Mouse (Mus musculus) hindbrain, embryonic 10.5 days (tissue): Measurements from ENCODE around the gene Ap1s1. TPM values are rescaled to one million over a fixed set of nuclear protein-coding genes. Genes with fewer than 3 reads are reported as not detected.

Source experiments
- DNase-seq: peaks from one replicate; pipeline ENCODE4 v3.0.0-alpha.2; 2017; ENCODE audit warnings: low spot score
- H3K27ac ChIP-seq: fragments of 300-500 bp; sonication (generic); 2 replicates; pipeline ENCODE4 v1.5.1; 2016; ENCODE audit warnings: mild to moderate bottlenecking, moderate library complexity
- H3K27me3 ChIP-seq: fragments of 300-500 bp; sonication (generic); 2 replicates; pipeline ENCODE4 v1.6.1; 2016; ENCODE audit warnings: mild to moderate bottlenecking; ENCODE audit not compliant: poor library complexity, insufficient read depth, severe bottlenecking
- H3K36me3 ChIP-seq: fragments of 300-500 bp; sonication (generic); 2 replicates; pipeline ENCODE4 v1.6.1; 2016; ENCODE audit warnings: mild to moderate bottlenecking, moderate library complexity
- H3K4me1 ChIP-seq: fragments of 300-500 bp; sonication (generic); replicated peaks from 2 replicates; pipeline ENCODE4 v1.6.1; 2016; ENCODE audit warnings: mild to moderate bottlenecking
- H3K4me3 ChIP-seq: fragments of 300-500 bp; sonication (generic); 2 replicates; pipeline ENCODE4 v1.5.1; 2016; ENCODE audit warnings: mild to moderate bottlenecking, moderate library complexity
- H3K9me3 ChIP-seq: fragments of 300-500 bp; sonication (generic); 2 replicates; pipeline ENCODE4 v1.6.1; 2016; ENCODE audit warnings: mild to moderate bottlenecking, moderate library complexity
- WGBS: fragments of 180-500 bp; shearing (Covaris S2); methylation state at CpG from one replicate; pipeline ENCODE4 v1.1.7; 2016; 5-methylcytosine and 5-hydroxymethylcytosine counted together
- polyA plus RNA-seq: library from polyadenylated mRNA; unstranded; fragments of >200 nt; fragmentation: Nextera tagmentation; extraction: Ambion mirVana; gene quantifications from 2 replicates; pipeline ENCODE4 v1.2.1, GENCODE M21; 2016

The Ap1s1 gene
- polyA plus RNA-seq = 200 and 232 TPM in 2 replicates

- no peaks in the 10 kb centered on the region for H3K9me3 ChIP-seq
- H3K36me3 ChIP-seq = peaks cover 21% of the 10 kb centered on the region
- no peaks in the 10 kb centered on the region for H3K27me3 ChIP-seq
- peak within 1 kb of the TSS; percentile 83 for H3K4me3 ChIP-seq
- WGBS = under 1% methylated on average over 48 of the region's 48 CpGs
- peaks cover 22% of the 10 kb centered on the region for H3K4me1 ChIP-seq
- peak within 1 kb of the TSS; percentile 94 for H3K27ac ChIP-seq
- peak; percentile 100 for DNase-seq
These were observed at the start of gene Ap1s1 for GRCm38 (mm10) chr5:137045402-137046323. TSS of gene Ap1s1 (minus strand) at chr5:137046135.

GRCm38 (mm10) chr5:137095135-137095534, 49.2 kb upstream of the Ap1s1 start:
- Histone ChIP-seq H3K36me3 (no peaks in the 10 kb centered on the region), H3K4me3 (no peak overlapping the region), H3K9me3 (no peaks in the 10 kb centered on the region), H3K27ac (no peak overlapping the region), H3K27me3 (no peaks in the 10 kb centered on the region), H3K4me1 (no peaks in the 10 kb centered on the region)
- WGBS = 87% methylated on average over 10 of the region's 10 CpGs
- DNase-seq = no peak

GRCm38 (mm10) chr5:137093720-137094119, 47.8 kb upstream of the Ap1s1 start:
- H3K36me3 ChIP-seq = no peaks in the 10 kb centered on the region
- 0 out of 2 replicates have a peak, but pooled peaks cover 2% of the 10 kb centered on the region for H3K9me3 ChIP-seq
- DNase-seq = no peak
- H3K27ac ChIP-seq = no peak overlapping the region
- no peaks in the 10 kb centered on the region for H3K4me1 ChIP-seq
- no peak overlapping the region for H3K4me3 ChIP-seq
- 76% methylated on average over 9 of the region's 9 CpGs for WGBS
- H3K27me3 ChIP-seq = no peaks in the 10 kb centered on the region

DNA sequence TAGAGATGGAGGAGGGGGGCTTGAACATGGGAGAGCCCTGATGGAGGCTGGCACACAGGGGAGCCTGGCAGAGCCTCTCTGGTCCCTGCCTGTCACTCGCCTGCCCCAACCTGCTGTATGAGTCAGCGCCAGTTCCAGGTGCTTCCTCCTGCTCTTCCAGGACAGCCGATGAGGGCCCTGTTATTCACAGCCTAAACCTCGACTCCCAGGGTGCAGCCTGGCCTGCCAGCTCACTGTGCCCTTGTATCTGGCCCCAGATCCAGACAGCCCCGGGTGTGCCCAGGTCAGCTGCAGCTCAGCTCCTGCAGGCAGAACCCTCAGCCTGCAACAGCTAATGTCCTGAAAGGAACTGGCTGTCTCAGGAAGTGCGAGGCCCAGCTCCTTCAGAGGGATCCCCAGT, 45.6 kb upstream of the Ap1s1 start:
- 72% methylated on average over 6 of the region's 6 CpGs for WGBS
- Histone ChIP-seq H3K4me1 (no peaks in the 10 kb centered on the region), H3K27ac (peak overlapping the region; percentile 42; the same call in 1 of the 2 replicates), H3K9me3 (peaks cover 15% of the 10 kb centered on the region; the same call in 1 of the 2 replicates), H3K27me3 (no peaks in the 10 kb centered on the region), H3K4me3 (no peak overlapping the region), H3K36me3 (no peaks in the 10 kb centered on the region)
- DNase-seq = no peak

DNA sequence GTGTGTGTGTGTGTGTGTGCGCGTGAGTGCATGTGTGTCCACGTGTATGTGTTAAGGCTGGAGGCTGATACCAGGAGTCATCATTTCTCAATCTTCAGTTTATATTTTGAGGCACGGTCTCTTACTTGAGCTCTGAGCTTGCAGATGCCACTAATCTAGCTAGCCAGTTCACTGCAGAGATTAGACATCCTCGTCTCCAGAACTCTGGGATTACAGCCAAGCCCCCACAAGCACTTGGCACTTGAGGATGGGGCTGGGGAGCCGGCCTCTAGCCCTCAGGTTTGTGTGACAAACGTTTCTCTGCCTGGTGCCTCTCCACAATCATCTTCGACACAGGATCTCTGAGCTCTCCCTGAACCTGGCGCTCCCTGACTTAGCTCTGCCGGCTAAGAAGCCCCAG, 44.9 kb upstream of the Ap1s1 start:
- peaks cover 15% of the 10 kb centered on the region; the same call in 1 of the 2 replicates for H3K9me3 ChIP-seq
- H3K4me1 ChIP-seq = no peaks in the 10 kb centered on the region
- WGBS = 83% methylated on average over 10 of the region's 10 CpGs
- no peak for DNase-seq
- H3K27ac ChIP-seq = no peak overlapping the region
- no peaks in the 10 kb centered on the region for H3K36me3 ChIP-seq
- H3K27me3 ChIP-seq = no peaks in the 10 kb centered on the region
- no peak overlapping the region for H3K4me3 ChIP-seq

- no peak overlapping the region for H3K27ac ChIP-seq
- H3K27me3 ChIP-seq = no peaks in the 10 kb centered on the region
- WGBS = 92% methylated on average over 8 of the region's 8 CpGs
- peaks cover 15% of the 10 kb centered on the region; the same call in 1 of the 2 replicates for H3K9me3 ChIP-seq
- no peaks in the 10 kb centered on the region for H3K36me3 ChIP-seq
- no peak for DNase-seq
- H3K4me3 ChIP-seq = no peak overlapping the region
- H3K4me1 ChIP-seq = no peaks in the 10 kb centered on the region
These were observed 41.5 kb upstream of the Ap1s1 start for GRCm38 (mm10) chr5:137087410-137087809.

DNA sequence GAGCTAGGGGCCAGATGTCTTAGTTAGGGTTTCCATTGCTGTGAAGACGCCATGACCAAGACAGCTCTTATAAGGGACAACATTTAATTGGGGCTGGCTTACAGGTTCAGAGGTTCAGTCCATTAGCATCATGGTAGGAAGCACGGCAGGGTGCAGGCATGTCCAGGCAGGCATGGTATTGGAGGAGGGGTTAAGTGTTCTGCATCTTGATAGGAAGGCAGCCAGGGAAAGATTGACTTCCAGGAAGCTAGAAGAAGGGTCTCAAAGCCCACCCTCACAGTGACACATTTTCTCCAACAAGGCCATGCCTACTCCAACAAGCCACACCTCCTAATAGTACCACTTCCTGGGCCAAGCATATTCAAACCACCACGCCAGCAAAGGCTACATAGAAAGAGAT, 39.8 kb upstream of the Ap1s1 start:
- WGBS = 85% methylated on average over 3 of the region's 3 CpGs
- Histone ChIP-seq H3K27ac (no peak overlapping the region), H3K4me3 (no peak overlapping the region), H3K27me3 (no peaks in the 10 kb centered on the region), H3K36me3 (no peaks in the 10 kb centered on the region), H3K4me1 (0 out of 2 replicates have a peak, but pooled peaks cover 2% of the 10 kb centered on the region), H3K9me3 (peaks cover 15% of the 10 kb centered on the region; the same call in 1 of the 2 replicates)
- DNase-seq = no peak

DNA sequence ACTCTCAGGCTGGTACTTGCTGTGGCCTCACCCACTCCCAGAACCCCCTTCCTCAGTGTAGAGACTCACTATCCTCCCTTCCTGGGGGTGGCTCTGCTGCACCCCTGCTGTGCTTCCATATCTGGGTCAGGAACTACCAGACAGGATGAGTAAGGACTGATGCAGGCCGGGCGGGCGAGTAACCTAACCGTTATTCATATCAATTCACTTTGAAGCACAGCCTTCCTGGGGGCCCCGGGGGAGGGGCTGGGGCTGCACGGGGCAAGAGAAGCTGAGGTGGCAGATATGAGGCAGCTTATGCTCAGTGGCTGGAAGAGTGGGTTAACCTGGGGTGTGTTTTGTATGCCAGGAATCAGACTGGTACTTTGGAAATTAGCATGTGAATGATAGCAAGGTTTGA, 39.1 kb upstream of the Ap1s1 start:
- DNase-seq = no peak
- H3K36me3 ChIP-seq = no peaks in the 10 kb centered on the region
- no peaks in the 10 kb centered on the region for H3K27me3 ChIP-seq
- no peak overlapping the region for H3K27ac ChIP-seq
- 87% methylated on average over 6 of the region's 6 CpGs for WGBS
- 0 out of 2 replicates have a peak, but pooled peaks cover 9% of the 10 kb centered on the region for H3K4me1 ChIP-seq
- peaks cover 15% of the 10 kb centered on the region; the same call in 1 of the 2 replicates for H3K9me3 ChIP-seq
- H3K4me3 ChIP-seq = no peak overlapping the region

DNA sequence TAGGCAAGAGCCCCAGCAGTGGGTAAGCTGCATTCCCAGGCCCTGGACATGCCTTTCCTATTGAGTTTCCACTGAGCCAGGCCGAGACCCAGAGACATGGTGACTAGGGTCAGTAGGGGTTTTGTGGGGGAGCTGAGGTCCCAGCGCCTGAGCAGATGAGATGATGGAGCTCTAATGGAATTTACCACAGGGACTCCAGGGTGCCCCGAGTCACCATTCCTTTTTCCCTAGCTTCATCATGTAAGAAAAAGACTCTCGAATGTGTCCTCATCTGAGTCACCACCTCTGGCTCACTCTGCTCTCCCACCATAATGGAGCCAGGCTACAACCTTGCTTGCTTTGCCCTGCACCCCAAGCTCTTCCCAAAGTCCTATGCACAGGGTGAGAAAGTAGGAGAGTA, 37.1 kb upstream of the Ap1s1 start:
- Histone ChIP-seq H3K27me3 (no peaks in the 10 kb centered on the region), H3K27ac (no peak overlapping the region), H3K9me3 (0 out of 2 replicates have a peak, but pooled peaks cover 8% of the 10 kb centered on the region), H3K4me3 (no peak overlapping the region), H3K36me3 (no peaks in the 10 kb centered on the region), H3K4me1 (0 out of 2 replicates have a peak, but pooled peaks cover 11% of the 10 kb centered on the region)
- DNase-seq = no peak
- WGBS = 86% methylated on average over 4 of the region's 4 CpGs

- 60% methylated on average over 5 of the region's 5 CpGs for whole genome bisulfite sequencing
- H3K9me3 ChIP-seq = no peaks in the 10 kb centered on the region
- no peaks in the 10 kb centered on the region for H3K27me3 ChIP-seq
These were observed 33.9 kb upstream of the Ap1s1 start for GRCm38 (mm10) chr5:137079849-137080248.

DNA sequence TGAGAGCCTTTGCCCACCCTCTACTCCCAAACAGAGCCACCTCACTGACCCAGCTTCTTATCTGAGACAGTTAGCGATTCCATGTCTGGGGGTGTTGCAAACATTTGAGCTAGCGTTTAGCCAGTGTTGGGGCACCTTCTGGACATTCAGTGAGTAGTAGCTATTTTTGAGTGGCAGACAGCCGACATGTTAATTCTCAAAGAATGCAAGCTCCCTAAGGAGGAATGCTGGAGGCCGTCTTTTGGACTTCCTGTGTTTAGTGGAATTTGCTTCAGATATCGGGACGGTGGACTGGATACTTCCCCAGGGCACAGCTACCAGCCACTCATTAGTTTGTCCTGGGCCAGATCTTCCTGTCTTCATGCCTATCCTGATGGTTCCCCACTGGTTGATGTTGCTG, 32.7 kb upstream of the Ap1s1 start:
- no peak for DNase-seq
- no peak overlapping the region for H3K4me3 ChIP-seq
- no peaks in the 10 kb centered on the region for H3K27me3 ChIP-seq
- peaks cover 34% of the 10 kb centered on the region for H3K4me1 ChIP-seq
- H3K27ac ChIP-seq = no peak overlapping the region
- no peaks in the 10 kb centered on the region for H3K9me3 ChIP-seq
- no peaks in the 10 kb centered on the region for H3K36me3 ChIP-seq
- WGBS = 67% methylated on average over 6 of the region's 6 CpGs

More at GRCm38 (mm10) chr5:137079849-137080248, 33.9 kb upstream of the Ap1s1 start:
- DNase-seq = no peak
- no peaks in the 10 kb centered on the region for H3K36me3 ChIP-seq
- no peak overlapping the region for H3K27ac ChIP-seq
- H3K4me1 ChIP-seq = peaks cover 25% of the 10 kb centered on the region
- H3K4me3 ChIP-seq = no peak overlapping the region

GRCm38 (mm10) chr5:137078041-137078440, 32.1 kb upstream of the Ap1s1 start:
- peaks cover 34% of the 10 kb centered on the region for H3K4me1 ChIP-seq
- no peaks in the 10 kb centered on the region for H3K27me3 ChIP-seq
- 79% methylated on average over 14 of the region's 14 CpGs for WGBS
- no peak overlapping the region for H3K4me3 ChIP-seq
- DNase-seq = no peak
- no peak overlapping the region for H3K27ac ChIP-seq
- no peaks in the 10 kb centered on the region for H3K9me3 ChIP-seq
- H3K36me3 ChIP-seq = no peaks in the 10 kb centered on the region

DNA sequence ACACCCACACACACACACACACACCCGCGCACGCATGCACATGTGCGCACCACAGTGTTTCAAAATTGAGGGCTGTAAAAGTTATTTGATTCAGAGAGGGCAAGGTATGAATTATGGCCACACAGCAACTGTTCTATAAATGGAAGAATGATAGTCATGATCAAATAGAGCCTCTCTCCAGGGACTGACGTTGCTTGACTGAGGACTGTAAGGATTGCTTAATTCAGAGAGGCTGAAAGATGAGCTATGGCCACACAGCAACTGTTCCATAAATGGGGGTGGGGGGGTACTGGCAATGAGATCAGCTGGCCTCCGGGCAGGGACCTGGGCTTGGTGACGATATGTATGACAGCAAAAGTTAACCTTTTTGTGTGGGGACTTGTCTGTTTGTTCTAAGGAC, 31.3 kb upstream of the Ap1s1 start:
- no peak for DNase-seq
- no peak overlapping the region for H3K27ac ChIP-seq
- no peaks in the 10 kb centered on the region for H3K27me3 ChIP-seq
- peaks cover 39% of the 10 kb centered on the region for H3K4me1 ChIP-seq
- no peaks in the 10 kb centered on the region for H3K36me3 ChIP-seq
- H3K9me3 ChIP-seq = no peaks in the 10 kb centered on the region
- H3K4me3 ChIP-seq = no peak overlapping the region
- WGBS = 88% methylated on average over 7 of the region's 7 CpGs
